Mouse (Mus musculus) spleen, adult 12 weeks (tissue): Measurements from ENCODE around the gene Ptch1.

ENCODE experiments used
- DNase-seq: peaks from one replicate; pipeline ENCODE4 v3.0.0; 2022; ENCODE audit warnings: low spot score

Ptch1 gene

DNA sequence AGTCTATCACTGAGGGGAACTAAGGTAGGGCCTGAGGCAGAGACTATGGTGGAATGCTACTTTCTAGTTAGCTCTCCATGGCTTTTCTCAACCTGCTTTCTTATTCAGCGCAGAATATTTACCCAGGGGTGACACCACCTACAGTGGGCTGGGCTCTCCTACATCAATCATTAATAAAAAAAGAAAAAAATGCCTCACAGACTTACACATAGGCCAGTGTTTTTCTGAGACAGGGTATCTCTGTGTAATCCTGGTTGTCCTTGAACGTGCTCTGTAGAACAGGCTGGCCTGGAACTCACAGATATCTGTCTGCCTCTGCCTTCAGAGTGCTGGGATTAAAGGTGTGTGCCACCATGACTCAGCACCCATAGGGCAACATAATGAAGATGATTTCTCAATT, 73.9 kb downstream of the Ptch1 start:
- no peak for DNase-seq

DNA sequence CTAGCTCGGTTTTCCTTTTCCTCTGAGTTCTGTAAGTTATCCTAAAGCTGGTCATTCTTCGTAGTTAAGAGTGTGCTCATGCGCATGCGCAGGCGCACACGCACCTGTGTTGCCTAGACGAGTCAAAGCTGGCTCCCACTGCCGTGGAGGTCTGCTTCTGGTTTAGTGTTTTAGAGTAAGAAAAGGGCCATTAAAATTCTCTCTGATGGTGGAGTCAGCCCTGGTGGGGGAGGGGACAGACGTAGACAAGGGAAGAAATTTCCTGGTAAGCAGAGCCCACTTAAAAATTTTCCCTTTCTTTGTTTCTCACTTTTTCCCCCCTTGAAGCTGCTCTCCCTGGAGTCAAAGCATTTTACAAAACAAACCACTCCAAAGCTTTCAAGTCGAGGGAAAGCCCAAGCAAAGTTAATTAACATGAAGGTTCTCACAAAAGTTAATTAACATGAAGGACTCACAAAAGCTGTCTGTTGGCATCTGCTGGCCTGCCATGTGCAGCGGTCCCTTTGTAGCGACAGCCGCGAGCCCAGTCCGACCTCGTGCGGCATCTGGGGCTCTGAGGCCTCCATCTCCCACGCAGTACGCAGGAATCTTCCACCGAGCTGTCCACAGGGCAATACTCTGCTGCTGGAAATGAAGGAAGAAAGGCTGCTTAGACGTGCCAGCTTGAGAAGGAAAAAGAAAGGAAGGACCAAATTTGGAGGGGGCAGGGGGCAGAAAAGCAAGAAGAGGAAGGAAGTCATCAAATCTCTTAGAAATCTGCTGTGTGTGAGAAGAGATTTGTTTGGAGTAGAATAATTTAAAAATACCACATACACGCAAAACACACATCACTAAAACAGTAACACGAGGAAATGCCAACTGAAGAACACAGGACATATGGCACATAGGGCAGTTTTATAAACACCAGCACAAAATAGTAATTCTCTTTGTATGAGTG, 76.5 kb downstream of the Ptch1 start, which contains the start of gene Fancc:
Gene Fancc, minus strand, starts transcription at position 633 of the 937 bp plus-strand sequence.
- no peak for DNase-seq

DNA sequence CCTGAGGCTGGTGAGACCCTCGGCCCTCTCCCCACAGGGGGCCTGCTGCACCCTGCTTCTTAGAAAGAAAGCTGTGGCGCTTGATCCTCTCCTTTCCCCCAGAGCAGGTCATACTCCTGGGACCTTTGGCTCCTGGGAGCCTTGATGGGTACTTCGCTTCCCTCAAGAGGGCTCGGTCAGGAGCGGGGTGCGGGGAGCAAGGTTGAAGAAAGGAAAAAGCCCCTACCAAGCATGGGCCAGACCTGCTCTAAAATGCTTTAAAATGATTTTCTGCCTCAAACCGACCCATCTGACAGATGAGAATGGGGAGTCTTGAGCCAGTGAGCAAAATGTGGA, 85.7 kb downstream of the Ptch1 start:
- no peak for DNase-seq

- DNase-seq: no peak
Measured at GRCm38 (mm10) chr13:63486791-63487706, 86.3 kb downstream of the Ptch1 start.

- no peak for DNase-seq
Measured at GRCm38 (mm10) chr13:63475356-63475755, 98.0 kb downstream of the Ptch1 start.
